Mouse (Mus musculus) stomach, postnatal 0 days (tissue): ENCODE measurements at regions not wholly inside any gene's neighbourhood (a gene's known extent, or its start where the extent isn't known, plus 50 kb on each side); places are given as distances from the start of the nearest gene placed in this dataset.

Source experiments
- ATAC-seq: fragments of 200-750 bp; cut with Nextera tagmentation; 2 replicates; pipeline ENCODE4 v1.8.0; 2017; ENCODE audit not compliant: low FRiP score, low TSS enrichment
- DNase-seq: peaks from one replicate; pipeline ENCODE4 v3.0.0-alpha.2; 2016; ENCODE audit warnings: low spot score
- H3K27ac ChIP-seq: fragments of 300-500 bp; sonication (generic); replicated peaks from 2 replicates; pipeline ENCODE4 v1.5.1; 2014; ENCODE audit warnings: mild to moderate bottlenecking, control low read depth
- H3K27me3 ChIP-seq: fragments of 300-500 bp; sonication (generic); 2 replicates; pipeline ENCODE4 v1.6.1; 2014; ENCODE audit warnings: low read length; ENCODE audit not compliant: control insufficient read depth, insufficient read depth
- H3K36me3 ChIP-seq: fragments of 300-500 bp; sonication (generic); 2 replicates; pipeline ENCODE4 v1.6.1; 2014; ENCODE audit warnings: low read length, mixed read lengths; ENCODE audit not compliant: control insufficient read depth, insufficient read depth
- H3K4me1 ChIP-seq: fragments of 300-500 bp; sonication (generic); replicated peaks from 2 replicates; pipeline ENCODE4 v1.6.1; 2014; ENCODE audit warnings: antibody characterized with exemption; ENCODE audit not compliant: control insufficient read depth, insufficient read depth
- H3K4me2 ChIP-seq: fragments of 300-500 bp; sonication (generic); replicated peaks from 2 replicates; pipeline ENCODE4 v1.6.1; 2014; ENCODE audit warnings: low read depth, mild to moderate bottlenecking, control low read depth, moderate library complexity
- H3K4me3 ChIP-seq: fragments of 300-500 bp; sonication (generic); 2 replicates; pipeline ENCODE4 v1.5.1; 2014; ENCODE audit warnings: low read depth, low read length, control low read depth
- H3K9ac ChIP-seq: fragments of 300-500 bp; sonication (generic); 2 replicates; pipeline ENCODE4 v1.6.1; 2014; ENCODE audit warnings: mild to moderate bottlenecking, low read length, control low read depth, mixed read lengths
- H3K9me3 ChIP-seq: fragments of 300-500 bp; sonication (generic); 2 replicates; pipeline ENCODE4 v1.6.1; 2016; ENCODE audit warnings: low read length; ENCODE audit not compliant: control insufficient read depth
- CTCF ChIP-seq: IDR thresholded peaks from 2 replicates; pipeline ENCODE4 v1.5.1; 2016; ENCODE audit warnings: antibody characterized with exemption, low read depth, mild to moderate bottlenecking, moderate library complexity
- EP300 ChIP-seq: optimal IDR thresholded peaks from 2 replicates; pipeline ENCODE3; 2016; ENCODE audit warnings: antibody characterized with exemption
- WGBS: fragments of 180-500 bp; shearing (Covaris S2); extraction: QIAGEN DNeasy Blood & Tissue Kit; methylation state at CpG from one replicate; pipeline ENCODE4 v1.1.7; 2014; 5-methylcytosine and 5-hydroxymethylcytosine counted together

DNA sequence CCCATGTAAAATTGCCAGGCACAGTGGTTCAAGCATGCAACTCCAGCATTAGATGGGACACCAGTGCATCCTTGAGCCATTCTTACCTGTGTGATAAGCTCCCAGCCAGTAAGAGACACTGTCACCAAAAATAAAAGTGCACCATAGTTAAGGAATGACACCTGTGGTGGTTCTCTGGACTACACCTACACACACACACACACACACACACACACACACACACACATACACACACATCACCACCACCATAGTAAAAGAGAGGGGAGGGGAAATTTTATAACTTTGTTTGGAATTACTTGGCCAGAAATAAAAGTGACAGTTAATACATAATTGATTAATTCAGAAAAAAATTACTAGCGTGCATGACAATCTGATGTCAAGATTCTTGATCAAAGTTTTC lies 175.1 kb upstream of the Gm11232 start:
- Histone ChIP-seq H3K27ac (no peak overlapping the region), H3K9me3 (no peaks in the 10 kb centered on the region), H3K9ac (no peak overlapping the region), H3K4me2 (no peak overlapping the region), H3K4me1 (no peaks in the 10 kb centered on the region), H3K4me3 (no peak overlapping the region), H3K27me3 (no peaks in the 10 kb centered on the region), H3K36me3 (no peaks in the 10 kb centered on the region)
- DNase-seq: no peak
- WGBS: 83% methylated on average over 1 of the region's 1 CpGs
- no peak for ATAC-seq
- TF ChIP-seq EP300 (no peak), CTCF (no peak)

DNA sequence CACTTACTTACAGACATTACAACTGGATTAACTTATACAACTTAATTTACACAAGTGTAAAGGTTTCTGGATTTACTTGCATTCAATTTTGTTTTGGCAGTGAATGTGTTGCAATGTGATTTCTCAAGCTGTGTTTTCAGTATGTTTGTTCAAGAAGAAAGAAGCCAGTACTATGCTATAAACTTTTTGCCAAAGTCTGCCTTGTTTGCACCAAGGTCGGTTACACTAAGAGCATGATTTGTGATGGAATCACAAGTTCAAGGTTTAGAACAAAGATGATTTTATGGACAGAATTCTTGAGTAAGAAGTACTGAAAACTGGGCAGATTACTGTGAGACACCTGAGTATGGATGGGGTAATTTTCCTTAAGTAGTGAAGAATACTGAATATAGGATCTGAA lies 153.8 kb upstream of the Gm11232 start:
- no peak for ATAC-seq
- no peak for TF ChIP-seq CTCF
- TF ChIP-seq EP300: no peak

DNA sequence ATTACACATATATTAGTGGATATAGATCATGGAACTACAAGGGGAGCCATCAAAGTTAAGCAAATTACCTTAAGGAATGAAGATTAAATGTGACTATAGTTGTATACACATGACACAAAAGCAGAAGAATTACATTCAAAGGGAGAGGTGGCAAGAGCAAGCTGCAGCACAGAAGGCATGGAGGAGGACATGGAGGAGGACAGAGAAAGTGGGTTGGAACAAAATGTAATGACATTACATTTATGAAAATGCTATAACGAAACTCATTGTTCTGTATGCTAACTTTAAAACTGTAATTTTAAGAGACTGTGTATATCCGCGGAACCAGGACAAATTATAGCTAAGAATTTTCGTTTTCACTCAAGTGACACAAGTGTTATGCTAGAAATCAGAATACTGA lies 117.9 kb upstream of the Gm11232 start:
- H3K36me3 ChIP-seq: no peaks in the 10 kb centered on the region
- no peak for ATAC-seq
- DNase-seq: no peak
- H3K9me3 ChIP-seq: no peaks in the 10 kb centered on the region
- TF ChIP-seq EP300 (no peak), CTCF (no peak)
- 84% methylated on average over 4 of the region's 4 CpGs for WGBS
- H3K27me3 ChIP-seq: no peaks in the 10 kb centered on the region
- H3K4me3 ChIP-seq: no peak overlapping the region
- H3K9ac ChIP-seq: no peak overlapping the region
- H3K27ac ChIP-seq: no peak overlapping the region
- no peak overlapping the region for H3K4me2 ChIP-seq
- no peaks in the 10 kb centered on the region for H3K4me1 ChIP-seq

More for the DNA sequence above, 153.8 kb upstream of the Gm11232 start:
- Histone ChIP-seq H3K27me3 (no peaks in the 10 kb centered on the region), H3K27ac (no peak overlapping the region), H3K4me2 (no peak overlapping the region), H3K9me3 (no peaks in the 10 kb centered on the region), H3K36me3 (no peaks in the 10 kb centered on the region), H3K4me1 (no peaks in the 10 kb centered on the region), H3K4me3 (no peak overlapping the region), H3K9ac (no peak overlapping the region)
- whole genome bisulfite sequencing: 52% methylated on average over 1 of the region's 1 CpGs
- DNase-seq: no peak

DNA sequence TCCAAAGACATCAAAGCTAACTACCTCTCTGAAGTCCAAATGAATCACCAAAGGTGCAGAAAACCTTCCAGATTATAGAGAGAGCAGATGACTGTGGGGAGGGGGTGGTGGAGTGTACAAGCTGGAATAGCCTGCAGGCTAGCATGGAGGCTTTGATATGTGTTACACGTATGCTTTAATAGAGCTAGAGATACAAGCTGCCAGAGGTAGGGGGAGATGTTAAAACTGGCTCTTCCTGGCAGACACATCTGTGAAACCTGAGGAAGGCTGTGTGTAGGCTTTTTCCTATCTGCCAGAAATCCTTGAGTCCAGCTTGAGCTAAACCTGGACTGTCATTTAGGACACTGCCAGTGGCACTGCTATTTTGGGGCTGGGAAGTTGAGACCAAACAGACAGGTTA lies 109.2 kb upstream of the Gm11232 start:
- H3K9me3 ChIP-seq: no peaks in the 10 kb centered on the region
- no peaks in the 10 kb centered on the region for H3K27me3 ChIP-seq
- H3K9ac ChIP-seq: no peak overlapping the region
- no peaks in the 10 kb centered on the region for H3K36me3 ChIP-seq
- WGBS: 59% methylated on average over 1 of the region's 1 CpGs
- H3K4me2 ChIP-seq: no peak overlapping the region
- DNase-seq: no peak
- H3K4me1 ChIP-seq: no peaks in the 10 kb centered on the region
- ATAC-seq: no peak
- no peak overlapping the region for H3K27ac ChIP-seq
- H3K4me3 ChIP-seq: no peak overlapping the region
- no peak for TF ChIP-seq EP300
- no peak for TF ChIP-seq CTCF

DNA sequence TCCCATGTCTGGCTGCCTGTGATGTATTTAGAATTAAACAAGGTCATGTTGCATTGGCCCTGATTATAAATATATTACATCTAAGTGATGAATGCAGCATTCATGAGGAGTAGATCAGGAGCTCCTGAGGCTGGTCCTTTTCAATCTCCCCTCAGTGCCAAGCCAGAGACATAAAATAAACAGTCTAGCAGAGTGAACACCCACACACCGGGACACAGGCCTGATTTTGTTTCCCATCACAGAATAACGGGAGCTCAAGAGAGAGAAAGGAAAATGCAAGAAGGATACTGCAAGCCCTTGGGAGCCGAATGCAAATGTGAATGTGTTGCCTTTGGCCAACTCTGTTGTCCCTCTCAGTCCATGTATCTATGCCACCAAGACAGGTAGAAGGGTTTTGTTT lies 84.1 kb upstream of the Gm11232 start:
- no peak overlapping the region for H3K27ac ChIP-seq
- ATAC-seq: no peak
- 48% methylated on average over 3 of the region's 3 CpGs for WGBS

DNA sequence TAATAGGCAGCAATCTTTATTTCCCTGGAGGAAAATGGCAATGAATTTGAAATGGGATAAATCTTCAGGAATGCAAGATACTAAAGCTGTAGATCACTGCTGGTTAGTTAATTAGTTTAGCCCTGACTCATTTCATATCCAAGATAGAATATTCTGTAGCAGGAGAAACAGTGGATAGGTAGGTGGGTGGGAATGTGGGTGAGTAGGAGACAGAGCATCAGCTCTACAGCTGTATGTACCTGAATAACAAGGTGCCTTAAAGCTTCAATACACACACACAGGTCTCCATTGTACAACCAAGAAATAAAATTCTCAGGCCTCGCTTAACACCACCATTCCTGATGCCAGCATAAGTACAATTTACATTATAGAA lies 83.0 kb upstream of the Gm11232 start:
- no peak for TF ChIP-seq CTCF
- TF ChIP-seq EP300: no peak
- Histone ChIP-seq H3K27ac (no peak overlapping the region), H3K4me1 (no peaks in the 10 kb centered on the region), H3K36me3 (no peaks in the 10 kb centered on the region), H3K9me3 (no peaks in the 10 kb centered on the region), H3K27me3 (no peaks in the 10 kb centered on the region), H3K4me2 (no peak overlapping the region), H3K4me3 (no peak overlapping the region), H3K9ac (no peak overlapping the region)
- DNase-seq (no peak), ATAC-seq (no peak)
- WGBS: 77% methylated on average over 1 of the region's 1 CpGs

More for the DNA sequence above, 84.1 kb upstream of the Gm11232 start:
- H3K4me2 ChIP-seq: no peak overlapping the region
- no peaks in the 10 kb centered on the region for H3K4me1 ChIP-seq
- no peak for DNase-seq
- H3K36me3 ChIP-seq: no peaks in the 10 kb centered on the region
- H3K4me3 ChIP-seq: no peak overlapping the region
- H3K27me3 ChIP-seq: no peaks in the 10 kb centered on the region
- no peak overlapping the region for H3K9ac ChIP-seq
- H3K9me3 ChIP-seq: no peaks in the 10 kb centered on the region
- TF ChIP-seq CTCF: no peak
- TF ChIP-seq EP300: no peak
